Mouse (Mus musculus) bone marrow, adult 2 months (tissue): ENCODE results near the gene Col6a4. TPM values are rescaled to one million over a fixed set of nuclear protein-coding genes. Genes with fewer than 3 reads are reported as not detected.
A peak's percentile ranks its signal among the peaks of the same experiment; 100 is the strongest.

Source experiments
- H3K27ac ChIP-seq: fragments of 200-500 bp; 2 replicates; pipeline ENCODE4 v1.5.1; 2012; ENCODE audit warnings: low read depth, mild to moderate bottlenecking, control low read depth, inconsistent platforms, low read length; ENCODE audit not compliant: control insufficient read depth, poor library complexity, insufficient read depth
- H3K4me1 ChIP-seq: fragments of 200-500 bp; 2 replicates; pipeline ENCODE4 v1.6.1; 2011; ENCODE audit warnings: low read length; ENCODE audit not compliant: control insufficient read depth, insufficient read depth
- H3K4me3 ChIP-seq: fragments of 200-500 bp; replicated peaks from 2 replicates; pipeline ENCODE3; 2011; ENCODE audit warnings: mild to moderate bottlenecking, low read depth, low read length, control low read depth; ENCODE audit not compliant: control insufficient read depth
- CTCF ChIP-seq: fragments of 200-500 bp; IDR thresholded peaks from 2 replicates; pipeline ENCODE4 v1.5.1; 2011; ENCODE audit warnings: low read length, control low read depth; ENCODE audit not compliant: control insufficient read depth, insufficient read depth
- POLR2A ChIP-seq: fragments of 200-500 bp; IDR thresholded peaks from 2 replicates; pipeline ENCODE4 v1.6.1; 2011; ENCODE audit warnings: low read depth, mild to moderate bottlenecking, control low read depth, low read length, borderline replicate concordance; ENCODE audit not compliant: control insufficient read depth
- WGBS: fragments of 180-500 bp; shearing (Covaris S2); methylation state at CpG from one replicate; pipeline ENCODE4 v1.1.7; 2018; 5-methylcytosine and 5-hydroxymethylcytosine counted together
- polyA plus RNA-seq: library from polyadenylated mRNA; stranded (reverse); fragments of >200 nt; gene quantifications from 2 replicates; pipeline ENCODE4 v1.2.4, GENCODE M21; 2011; ENCODE audit warnings: low replicate concordance; ENCODE audit not compliant: missing spikeins, insufficient read depth, insufficient read length

The Col6a4 gene
- polyA plus RNA-seq, 1 experiment = not detected

DNA sequence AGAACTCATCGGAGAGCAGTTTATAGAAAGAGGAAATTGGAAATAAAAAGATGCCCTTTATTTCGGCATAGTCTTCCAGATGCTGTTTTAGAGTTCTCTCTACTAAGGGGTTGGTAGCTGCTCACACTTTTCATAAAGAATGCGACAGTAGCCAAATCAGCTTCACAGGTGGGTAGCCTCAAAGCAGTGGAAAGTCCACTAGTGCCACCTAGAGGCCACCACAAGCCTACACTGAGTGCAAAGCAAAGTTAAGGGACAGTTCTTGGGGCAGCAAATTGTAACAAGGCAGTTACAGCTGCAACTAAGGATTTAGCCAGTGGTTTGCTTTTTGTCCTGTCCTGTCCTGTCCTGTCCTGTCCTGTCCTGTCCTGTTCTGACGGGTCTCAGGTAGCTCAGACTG, 27.0 kb upstream of the Col6a4 start:
- H3K4me1 ChIP-seq = no peaks in the 10 kb centered on the region
- no peak overlapping the region for H3K4me3 ChIP-seq
- 42% methylated on average over 4 of the region's 4 CpGs for WGBS
- TF ChIP-seq POLR2A (no peak), CTCF (peak; percentile 60)
- no peak overlapping the region for H3K27ac ChIP-seq

DNA sequence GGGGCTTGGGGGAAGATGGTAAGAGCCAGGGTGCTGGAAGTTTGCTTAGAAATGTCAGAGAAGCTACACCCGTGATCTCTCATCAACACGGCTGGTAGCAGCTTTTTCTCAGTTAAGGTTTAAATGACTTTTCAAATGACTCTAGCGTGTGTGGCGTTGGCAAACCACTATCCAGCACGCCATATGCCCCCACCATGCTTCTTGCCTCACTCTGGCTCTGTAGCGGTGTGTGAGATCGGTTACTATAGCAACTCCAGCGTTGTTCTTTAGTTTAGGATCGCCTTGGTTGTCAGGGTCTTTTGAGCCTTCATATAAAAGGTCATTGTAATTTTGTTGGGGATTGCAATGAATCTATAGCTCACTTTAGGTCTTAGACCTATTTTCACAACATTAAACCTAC, 22.5 kb upstream of the Col6a4 start:
- no peak for TF ChIP-seq CTCF
- no peak overlapping the region for H3K27ac ChIP-seq
- H3K4me1 ChIP-seq = no peaks in the 10 kb centered on the region
- H3K4me3 ChIP-seq = no peak overlapping the region
- WGBS = 75% methylated on average over 9 of the region's 9 CpGs

DNA sequence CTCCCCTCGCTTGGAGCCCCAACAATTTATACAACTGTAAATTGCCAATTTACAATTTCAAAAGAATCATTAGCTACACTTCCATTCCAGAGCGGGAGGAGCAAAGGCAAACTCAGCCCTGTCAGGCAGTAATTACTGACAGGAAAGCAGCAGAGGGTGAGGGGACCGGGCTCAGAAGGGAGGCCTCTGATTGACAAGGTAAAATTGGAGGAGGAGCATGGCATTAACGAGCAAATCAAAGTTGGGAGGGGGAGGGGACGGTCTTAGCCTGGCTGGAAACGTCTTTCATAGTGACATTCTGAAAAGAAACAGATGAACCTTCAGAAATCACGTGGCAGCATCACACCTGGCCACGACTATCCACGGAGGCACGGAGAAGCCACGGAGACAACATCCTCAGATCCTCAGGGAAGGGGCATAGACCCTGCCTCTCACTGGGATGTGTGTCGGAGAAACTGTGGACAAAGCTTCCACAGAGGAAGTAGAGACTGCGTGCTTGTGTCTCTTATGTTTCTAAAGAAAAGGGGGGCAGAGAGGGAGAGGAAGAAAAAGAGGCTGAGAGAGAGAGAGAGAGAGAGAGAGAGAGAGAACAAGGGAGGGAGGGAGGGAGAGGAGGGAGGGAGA, 19.3 kb upstream of the Col6a4 start:
- H3K27ac ChIP-seq = no peak overlapping the region
- 39% methylated on average over 13 of the region's 13 CpGs for WGBS
- H3K4me1 ChIP-seq = no peaks in the 10 kb centered on the region
- no peak for TF ChIP-seq POLR2A
- no peak for TF ChIP-seq CTCF
- no peak overlapping the region for H3K4me3 ChIP-seq

GRCm38 (mm10) chr9:106112770-106113423, 16.3 kb upstream of the Col6a4 start:
- no peak for TF ChIP-seq POLR2A
- TF ChIP-seq CTCF = peak; percentile 73
- Histone ChIP-seq H3K27ac (no peak overlapping the region), H3K4me3 (no peak overlapping the region), H3K4me1 (no peaks in the 10 kb centered on the region)
- WGBS = 37% methylated on average over 10 of the region's 10 CpGs

DNA sequence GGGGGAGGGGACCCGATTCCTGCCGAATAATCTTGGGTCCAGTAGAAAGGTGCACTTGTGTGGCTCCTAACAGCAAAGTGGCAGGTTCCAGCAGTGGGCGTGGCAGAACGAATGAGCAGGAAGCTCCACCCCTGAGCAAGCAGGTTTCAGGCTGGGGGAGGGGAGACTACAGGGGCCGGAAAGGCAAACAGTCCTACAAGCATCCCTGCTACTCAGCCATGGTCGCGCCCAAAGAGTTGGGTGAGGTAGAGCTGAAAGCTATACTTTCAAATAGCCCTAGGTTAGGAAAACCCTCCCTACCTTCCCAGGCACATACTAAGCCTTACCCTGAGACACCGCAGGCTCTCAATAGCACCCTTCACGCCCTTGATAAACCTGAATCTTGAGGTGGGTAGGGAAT, 9.7 kb upstream of the Col6a4 start:
- H3K4me3 ChIP-seq = no peak overlapping the region
- WGBS = 75% methylated on average over 9 of the region's 9 CpGs
- TF ChIP-seq CTCF (no peak), POLR2A (no peak)
- no peak overlapping the region for H3K27ac ChIP-seq
- no peaks in the 10 kb centered on the region for H3K4me1 ChIP-seq

DNA sequence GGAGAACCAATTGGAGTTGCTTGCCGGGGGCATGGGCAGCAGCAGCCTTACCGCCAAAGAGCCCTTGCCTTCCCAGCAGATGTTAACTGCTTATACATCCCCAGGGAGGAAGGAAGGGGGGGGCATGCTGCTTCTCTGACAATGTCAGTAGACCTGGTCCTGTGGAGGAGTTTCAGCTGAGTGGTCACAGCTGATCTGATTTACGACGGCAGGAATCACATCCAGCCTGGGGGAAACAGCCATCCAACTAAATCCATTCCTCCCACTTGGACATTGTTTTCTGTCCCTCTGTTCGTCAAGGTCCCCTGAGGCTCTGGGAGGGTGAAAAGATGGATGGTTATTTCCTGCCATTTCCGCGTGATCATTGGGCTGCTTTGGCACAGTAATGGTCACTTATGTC, 7.8 kb upstream of the Col6a4 start:
- TF ChIP-seq POLR2A = no peak
- no peak overlapping the region for H3K27ac ChIP-seq
- no peaks in the 10 kb centered on the region for H3K4me1 ChIP-seq
- no peak overlapping the region for H3K4me3 ChIP-seq
- 69% methylated on average over 7 of the region's 7 CpGs for WGBS

DNA sequence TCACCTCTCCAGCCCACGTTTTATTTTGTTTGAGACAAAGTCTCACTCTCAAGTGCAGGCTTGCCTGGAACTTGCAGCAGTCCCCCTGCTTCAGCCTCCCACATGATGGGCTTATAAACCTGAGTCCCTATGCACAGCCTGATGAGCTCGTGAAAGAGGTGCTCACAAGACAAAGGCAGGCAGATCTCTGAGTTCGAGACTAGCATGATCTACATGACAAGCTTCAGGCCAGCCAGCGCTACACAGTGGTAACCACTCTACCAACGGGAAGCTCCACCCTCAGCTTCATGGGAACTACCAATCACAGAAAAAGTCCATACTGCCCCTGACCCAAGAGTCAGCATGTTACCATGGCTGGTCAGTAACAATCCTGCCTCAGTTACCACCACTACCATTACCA, 4.6 kb upstream of the Col6a4 start:
- Histone ChIP-seq H3K4me3 (no peak overlapping the region), H3K27ac (no peak overlapping the region), H3K4me1 (no peaks in the 10 kb centered on the region)
- 63% methylated on average over 5 of the region's 5 CpGs for WGBS
- TF ChIP-seq POLR2A = no peak
- TF ChIP-seq CTCF = no peak

DNA sequence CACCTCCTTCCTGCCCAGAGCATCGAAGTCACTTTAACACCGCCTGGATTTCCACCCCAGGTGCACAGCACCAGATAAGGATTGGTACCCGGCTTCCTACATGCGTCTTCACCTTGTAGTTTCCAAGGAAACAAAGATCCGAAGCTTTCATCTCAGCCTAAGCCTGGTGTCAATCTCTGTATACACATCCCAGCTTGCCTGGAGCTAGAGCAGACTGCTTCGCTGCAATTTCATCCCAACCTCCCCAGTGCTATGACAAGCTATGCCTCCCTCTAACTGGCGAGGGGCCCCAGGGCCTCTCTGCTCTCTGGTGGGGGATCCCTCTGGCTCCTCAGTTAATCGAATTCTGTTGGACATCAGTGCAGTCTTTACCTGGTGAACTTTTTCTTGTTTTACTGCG, 3.7 kb upstream of the Col6a4 start:
- Histone ChIP-seq H3K27ac (no peak overlapping the region), H3K4me1 (no peaks in the 10 kb centered on the region), H3K4me3 (no peak overlapping the region)
- no peak for TF ChIP-seq POLR2A
- no peak for TF ChIP-seq CTCF
- 66% methylated on average over 9 of the region's 9 CpGs for WGBS

DNA sequence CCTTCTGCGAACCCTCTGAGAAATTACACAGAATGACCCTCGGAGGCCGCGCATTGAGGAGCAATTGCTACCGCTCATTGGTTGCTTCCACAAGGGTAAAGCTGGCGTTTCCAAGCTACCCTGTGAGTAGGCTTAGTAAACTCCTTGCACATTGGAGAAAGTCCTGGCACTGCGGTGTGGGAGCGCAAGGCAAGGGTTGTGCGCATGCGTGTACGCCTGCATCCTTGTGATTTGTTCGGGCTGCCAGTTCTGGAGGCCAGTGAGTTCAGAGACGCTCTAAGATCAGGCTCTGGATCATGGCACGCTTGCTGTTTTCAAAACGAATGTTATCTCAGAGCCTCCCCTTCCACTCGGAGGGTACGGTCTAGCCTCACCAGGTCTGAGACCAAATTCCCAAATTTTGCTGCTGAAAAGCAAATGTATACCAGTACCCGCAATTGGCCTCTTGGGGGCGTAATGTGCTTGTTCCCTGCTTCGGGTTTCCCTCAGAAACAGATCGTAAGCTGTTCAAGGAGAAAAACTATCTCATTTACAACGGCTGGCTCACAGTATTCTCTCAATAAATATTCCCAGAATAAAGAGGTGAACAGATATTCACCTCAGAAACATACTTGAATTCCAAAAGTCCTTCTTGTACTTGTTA, 2.9 kb upstream of the Col6a4 start:
- TF ChIP-seq POLR2A (no peak), CTCF (no peak)
- WGBS = 73% methylated on average over 22 of the region's 22 CpGs
- H3K4me3 ChIP-seq = no peak overlapping the region
- no peak overlapping the region for H3K27ac ChIP-seq
- H3K4me1 ChIP-seq = no peaks in the 10 kb centered on the region
